Mouse (Mus musculus) kidney, adult 9 months (tissue): Measurements from ENCODE around the gene Sec24a.
"Not testable (repeated sequence)": the region's sequence is repeated elsewhere in the genome, so short reads cannot be mapped to it uniquely, and the experiment has no call there.

ENCODE experiments used
- DNase-seq: peaks from one replicate; pipeline ENCODE4 v3.0.0; 2022

The Sec24a gene

GRCm38 (mm10) chr11:51763213-51763907 is at the start of gene Sec24a, which contains the start of gene Sar1b:
Sec24a (minus strand) TSS chr11:51763634.
Sar1b (plus strand) TSS chr11:51763687.
- DNase-seq = peak; percentile 83

DNA sequence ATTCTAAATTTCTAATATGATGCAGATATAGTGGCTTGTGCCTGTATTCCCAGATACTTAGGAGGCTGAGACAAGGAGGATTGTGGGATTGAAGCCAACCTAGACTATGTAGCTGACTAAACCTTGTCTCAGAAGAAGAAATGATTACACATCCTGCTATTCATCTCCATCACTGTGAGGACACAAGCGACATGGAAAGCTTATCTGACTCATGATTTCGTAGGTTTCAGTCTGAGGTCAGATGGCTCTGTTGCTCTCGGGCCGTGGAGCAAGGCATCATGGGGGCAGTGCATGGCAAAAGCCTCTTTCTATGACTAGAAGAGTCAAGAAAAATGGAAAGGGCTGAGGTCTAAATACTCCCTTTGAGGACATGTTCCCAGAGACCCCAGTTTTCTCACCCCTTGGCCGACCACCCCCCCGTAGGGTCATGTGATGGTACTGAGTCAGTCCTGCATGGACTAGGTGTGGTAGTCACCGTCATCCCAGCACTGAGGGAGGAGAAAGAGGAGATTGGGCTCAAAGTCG is 48.6 kb upstream of the Sec24a start:
- DNase-seq = no peak

DNA sequence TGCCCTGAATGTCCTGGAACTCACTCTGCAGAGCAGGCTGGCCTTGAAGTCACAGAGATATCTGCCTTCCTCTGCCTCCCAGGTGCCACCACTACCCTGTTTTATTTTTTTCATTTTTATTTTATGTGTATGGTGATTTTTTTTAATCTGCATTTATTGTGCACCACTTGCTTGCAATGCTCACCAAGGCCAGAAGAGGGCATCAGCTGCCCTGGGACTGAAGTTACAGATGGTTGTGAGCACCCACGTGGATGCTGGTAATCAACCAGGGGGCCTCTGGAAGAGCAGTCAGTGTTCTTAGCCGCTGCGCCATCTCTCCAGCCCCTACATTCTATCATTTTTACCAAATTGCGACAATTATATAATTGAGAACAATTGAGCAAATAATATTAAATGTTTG is 47.8 kb upstream of the Sec24a start:
- no peak for DNase-seq

DNA sequence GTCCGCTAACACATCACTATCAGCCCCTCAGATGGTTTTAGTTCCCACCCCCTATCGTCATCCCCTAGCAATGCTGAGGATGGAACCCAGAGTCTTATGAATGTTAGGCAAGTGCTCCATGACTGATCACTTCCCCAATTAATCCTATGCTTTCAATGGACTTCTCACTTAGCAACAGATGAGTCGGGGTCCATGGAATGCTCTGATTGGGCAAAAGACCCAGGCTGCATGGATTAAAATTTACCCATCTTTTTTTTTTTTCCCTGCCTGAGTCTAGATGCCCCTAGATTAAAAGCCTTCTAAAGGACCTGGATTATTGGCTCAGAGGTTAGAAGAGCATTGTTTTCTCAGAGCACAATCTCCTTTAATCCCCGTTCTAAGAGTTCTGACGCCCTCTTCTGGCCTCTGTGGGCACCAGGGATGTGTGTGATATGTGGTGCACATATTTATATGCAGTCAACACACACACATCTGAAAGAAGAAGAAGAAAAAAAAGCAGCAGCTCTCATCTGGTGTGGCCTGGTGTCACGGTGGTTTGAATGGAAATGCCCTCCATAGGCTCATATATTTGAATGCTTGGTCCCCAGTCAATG is 46.3 kb upstream of the Sec24a start:
- DNase-seq = peak; percentile 70

DNA sequence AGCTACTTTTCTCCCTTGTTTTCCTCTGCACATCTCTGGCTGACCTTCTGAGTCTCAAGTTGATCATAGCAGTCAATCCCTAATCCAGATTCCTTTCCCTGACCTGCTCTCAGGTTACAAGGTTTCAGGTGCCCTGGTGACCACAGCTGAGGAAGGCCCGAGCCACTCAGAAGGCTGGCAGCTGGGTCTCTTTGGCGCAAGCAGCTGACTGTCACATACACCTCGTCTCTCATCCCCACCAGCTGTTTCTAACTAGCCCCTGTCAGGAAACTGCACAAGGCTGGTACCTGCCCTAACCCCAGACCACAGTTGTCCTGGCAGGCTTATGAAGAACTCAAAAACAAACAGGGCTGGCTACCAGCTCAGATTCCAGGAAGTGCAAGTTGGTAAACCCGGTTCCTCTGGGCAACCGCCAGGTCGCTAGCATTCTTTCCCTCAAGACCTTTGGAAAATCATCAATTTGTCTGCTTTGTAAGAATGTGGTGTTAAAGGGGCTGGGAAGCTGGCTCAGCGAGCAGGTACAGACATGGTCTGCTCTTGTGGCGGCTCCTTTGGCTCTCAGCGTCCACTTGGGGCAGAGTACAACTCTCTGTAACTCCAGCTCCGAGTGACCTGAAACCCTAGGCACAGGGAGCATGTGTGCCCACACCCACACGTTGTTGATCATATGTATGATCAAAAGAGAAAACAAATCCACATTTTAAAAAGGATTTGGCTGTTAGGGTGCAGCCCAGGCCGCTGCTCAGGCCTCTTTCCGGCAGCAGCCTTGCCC is 43.9 kb upstream of the Sec24a start:
- DNase-seq = peak; percentile 47

- DNase-seq = peak; percentile 89
Observed at GRCm38 (mm10) chr11:51805221-51805981, 42.0 kb upstream of the Sec24a start.

- no peak for DNase-seq
Observed at GRCm38 (mm10) chr11:51800634-51801325, 37.3 kb upstream of the Sec24a start.

DNA sequence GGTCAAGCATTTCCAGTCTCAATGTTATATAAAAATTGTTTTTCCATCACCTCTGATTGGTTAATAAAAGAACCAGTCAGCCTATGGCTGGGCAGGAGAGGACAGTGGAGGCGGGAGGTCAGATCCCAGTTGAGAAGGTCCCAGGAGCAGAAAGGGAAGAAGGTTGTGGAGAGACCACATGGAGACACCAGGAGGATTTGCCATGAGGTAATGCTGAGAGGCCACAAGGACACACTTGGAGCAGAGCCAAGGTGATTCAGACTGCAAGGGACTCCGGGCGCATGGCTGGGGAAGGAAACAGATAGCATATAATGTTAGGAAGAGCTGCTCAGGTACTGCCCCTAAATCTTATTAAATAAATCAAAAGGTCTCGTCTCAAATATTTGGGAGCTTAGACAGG is 32.8 kb upstream of the Sec24a start:
- no peak for DNase-seq

DNA sequence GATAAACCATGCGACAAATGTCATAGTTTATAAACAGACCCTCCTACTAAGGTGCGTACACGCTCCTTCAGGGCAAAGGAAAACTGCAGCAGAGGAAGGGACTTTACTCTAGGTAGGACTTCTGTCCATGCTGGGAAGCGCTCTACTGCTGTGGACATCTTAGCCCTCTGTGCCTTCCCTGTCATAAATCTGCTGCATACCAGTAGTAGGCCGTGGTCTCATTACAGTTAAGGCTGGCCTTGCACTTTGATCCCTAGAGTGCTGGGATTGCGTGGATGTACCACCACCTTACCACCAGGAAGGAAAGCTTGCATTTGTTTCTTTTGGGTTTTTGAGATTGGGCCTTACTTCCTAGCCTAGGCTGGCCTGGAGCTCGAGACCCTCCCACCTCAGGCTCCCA is 27.2 kb upstream of the Sec24a start:
- DNase-seq = no peak

GRCm38 (mm10) chr11:51789735-51790134 is 26.3 kb upstream of the Sec24a start:
- not testable (repeated sequence) for DNase-seq

DNA sequence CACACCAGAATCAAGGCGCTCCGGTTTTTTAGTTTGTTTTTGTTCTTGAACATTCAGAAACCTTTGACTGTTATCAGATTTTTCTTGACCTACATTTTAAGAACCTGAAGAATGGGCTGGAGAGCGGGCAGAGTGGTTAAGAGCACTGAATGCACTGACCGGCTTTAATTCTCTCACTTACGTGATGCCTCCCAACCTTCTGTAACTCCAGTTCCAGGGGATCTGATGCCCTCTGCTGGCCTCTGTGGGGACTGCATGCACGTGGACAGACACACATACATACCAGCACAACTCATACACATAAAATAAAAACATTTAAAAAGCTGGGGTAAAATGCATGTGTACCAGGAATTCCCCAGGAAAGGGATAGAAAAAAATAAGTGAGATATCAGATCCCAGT is 22.5 kb upstream of the Sec24a start:
- peak; percentile 69 for DNase-seq

DNA sequence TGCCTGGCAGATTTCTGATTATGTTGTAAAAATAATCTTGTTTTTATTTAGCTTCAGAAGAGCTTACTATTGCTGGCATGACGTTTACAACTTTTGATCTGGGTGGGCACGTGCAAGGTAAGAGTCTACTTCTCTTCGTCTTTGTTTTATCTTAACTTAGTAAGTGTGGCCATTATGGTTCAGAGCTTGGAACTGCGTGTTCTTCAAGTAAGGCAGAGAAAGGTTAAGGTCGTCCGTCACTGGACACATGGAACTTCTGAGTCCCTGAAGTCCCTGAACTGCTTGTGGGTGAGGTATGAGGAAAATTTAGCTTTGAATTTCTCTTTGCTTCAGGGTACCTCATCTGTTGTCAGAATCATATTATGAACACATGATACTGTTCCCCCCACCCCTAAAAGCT is 19.3 kb upstream of the Sec24a start:
- DNase-seq = no peak

- DNase-seq = no peak
Observed at GRCm38 (mm10) chr11:51780773-51781267, 17.4 kb upstream of the Sec24a start.

DNA sequence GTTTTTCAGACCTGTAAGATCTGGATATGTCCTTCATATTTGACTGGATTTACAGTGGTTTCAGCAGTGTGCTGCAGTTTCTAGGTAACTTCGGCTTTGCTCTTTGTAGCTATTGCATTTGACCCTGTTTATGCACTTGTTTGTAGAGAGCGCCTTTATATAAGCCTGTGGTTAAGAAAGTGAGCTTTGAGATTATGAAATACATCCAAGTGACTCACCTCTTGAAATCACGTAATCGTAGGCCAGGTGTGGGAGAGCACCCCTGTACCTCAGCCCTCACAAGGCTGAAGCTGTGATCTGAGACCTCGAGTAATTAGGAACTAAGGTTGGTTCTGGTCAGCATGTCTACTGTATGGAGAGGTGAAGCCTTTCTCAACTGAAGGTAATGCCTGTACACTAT is 14.0 kb upstream of the Sec24a start:
- no peak for DNase-seq

GRCm38 (mm10) chr11:51775507-51775906 is 12.1 kb upstream of the Sec24a start:
- no peak for DNase-seq

GRCm38 (mm10) chr11:51768296-51768695 is 4.9 kb upstream of the Sec24a start:
- DNase-seq = peak; percentile 30

DNA sequence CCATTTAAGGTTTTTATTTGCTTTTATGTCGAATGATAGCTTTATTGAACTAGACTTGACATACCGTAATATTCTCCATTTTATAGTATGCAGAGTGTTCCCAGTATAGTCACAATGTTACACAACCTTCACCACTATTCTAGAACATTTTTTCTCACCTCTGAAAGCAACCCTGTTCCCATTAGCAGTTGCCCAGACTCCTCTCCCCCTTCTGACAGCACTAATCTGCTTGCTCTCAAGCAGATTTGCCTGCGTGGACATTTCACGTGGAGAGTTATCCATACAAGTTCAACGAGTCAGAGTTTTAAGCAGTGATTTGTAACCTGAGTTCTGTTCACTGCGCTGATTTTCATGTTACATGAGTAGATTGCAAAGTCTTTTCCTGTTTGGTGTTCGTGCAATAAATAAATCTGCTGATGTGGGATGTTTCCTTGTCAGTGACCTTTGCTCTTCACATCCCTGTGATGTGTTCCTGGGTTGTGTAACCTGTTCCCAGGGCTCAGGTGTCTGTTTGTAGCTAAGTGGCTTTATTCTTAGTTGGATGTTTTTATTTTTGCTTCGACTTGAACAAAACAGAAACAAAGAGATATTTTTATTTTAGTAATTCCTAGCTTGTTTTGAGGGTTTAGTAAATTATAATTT is 4.3 kb upstream of the Sec24a start:
- peak; percentile 82 for DNase-seq

DNA sequence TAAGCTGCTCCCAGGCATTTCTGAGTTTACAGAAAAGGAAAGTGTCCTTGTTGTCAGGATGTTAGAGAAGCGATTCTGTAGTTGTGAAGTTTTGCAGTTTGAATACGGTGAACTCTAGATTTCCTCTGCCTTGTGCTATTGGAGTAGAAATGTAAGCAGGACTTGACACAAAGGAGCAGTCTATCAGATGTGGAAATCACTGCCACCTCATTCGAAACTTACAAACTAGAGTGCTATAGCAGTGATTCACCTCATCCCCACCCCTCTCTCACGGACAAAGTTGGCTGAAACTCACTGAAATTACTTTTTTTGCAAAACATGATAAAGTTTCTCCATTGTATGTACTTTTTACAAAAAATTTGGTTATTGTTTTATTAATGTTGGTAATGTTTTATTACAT is 1.4 kb upstream of the Sec24a start:
- no peak for DNase-seq

- DNase-seq = no peak
Observed at GRCm38 (mm10) chr11:51763955-51764354, 521 bp upstream of the Sec24a start.

GRCm38 (mm10) chr11:51761241-51761640 is 2.2 kb downstream of the Sec24a start:
- DNase-seq = no peak

DNA sequence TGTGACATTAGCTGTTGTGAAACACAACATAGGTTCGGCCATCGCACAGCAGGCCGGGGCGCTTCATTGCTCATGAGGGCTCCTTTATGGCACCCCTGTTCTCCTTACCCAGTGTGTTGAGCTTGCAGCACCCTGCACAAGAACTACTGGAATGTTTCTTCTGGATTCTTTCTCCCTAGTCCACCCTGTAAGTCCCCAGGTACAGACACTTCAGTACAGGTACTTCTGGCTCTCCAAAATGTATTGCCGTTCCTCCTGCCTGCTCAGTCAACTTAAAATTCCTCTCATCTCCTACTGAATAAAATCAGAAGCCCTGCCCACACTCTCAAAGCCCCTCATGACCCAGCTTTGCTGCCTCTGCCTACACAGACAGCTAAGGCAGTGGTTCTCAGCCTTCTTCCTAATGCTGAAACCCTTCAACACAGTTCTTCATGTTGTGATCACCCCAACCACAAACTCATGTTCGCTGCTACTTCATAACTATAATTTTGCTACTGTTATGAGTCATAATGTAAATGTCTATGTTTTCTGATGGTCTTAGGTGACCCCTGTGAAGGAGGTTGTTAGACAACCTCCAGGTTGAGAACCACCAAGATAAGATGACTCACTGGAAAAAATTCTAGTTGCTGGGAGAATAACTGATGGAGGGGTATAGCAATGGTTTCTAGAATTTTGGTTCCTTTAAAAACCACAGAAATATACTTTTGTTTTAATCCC is 3.3 kb downstream of the Sec24a start:
- DNase-seq = no peak
